Mouse (Mus musculus): Measurements from ENCODE around the gene Larp6.

The Larp6 gene

DNA sequence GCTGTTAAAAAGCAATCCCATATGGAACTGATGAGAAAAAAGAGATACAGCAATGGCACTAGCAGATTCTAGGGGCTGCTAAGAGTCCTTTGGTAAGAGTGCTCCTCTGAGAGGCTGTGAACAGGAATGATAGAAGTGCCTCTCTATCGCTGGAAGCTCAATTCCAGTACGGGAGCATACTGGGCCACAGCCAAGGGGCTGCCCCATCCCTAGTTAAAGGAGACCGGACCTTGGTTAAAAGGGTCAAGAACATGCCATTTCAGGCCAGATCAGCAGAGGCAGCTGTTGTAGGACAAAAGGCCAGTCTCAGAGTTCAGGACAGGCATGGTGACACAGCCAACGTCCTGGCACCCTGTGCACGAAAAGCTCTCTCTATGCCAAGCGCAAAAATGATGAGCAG is 1.4 kb downstream of the Larp6 start:
- DNase-seq (ENCODE audit: low read depth, low spot score): no peak

DNA sequence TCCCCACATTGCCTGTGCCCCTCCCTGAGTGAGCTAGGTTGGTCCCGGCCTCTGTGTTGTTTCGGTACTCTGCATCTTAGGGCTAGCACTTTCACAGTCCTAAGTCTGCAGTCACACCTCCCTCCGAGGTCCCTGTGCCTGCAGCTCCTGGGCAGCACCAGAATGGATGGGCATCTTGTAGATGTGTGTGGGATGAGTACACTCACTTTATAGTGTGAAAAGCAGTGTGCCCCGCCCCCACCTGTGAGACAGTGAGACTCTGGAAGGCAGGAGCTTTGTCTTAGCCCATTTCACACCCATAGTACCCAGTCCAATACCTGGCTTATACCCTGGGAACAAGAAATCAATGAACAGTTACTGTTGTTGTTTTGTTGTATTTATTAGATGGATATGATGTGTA is 2.5 kb downstream of the Larp6 start:
- DNase-seq (ENCODE audit: low read depth, low spot score): no peak

DNA sequence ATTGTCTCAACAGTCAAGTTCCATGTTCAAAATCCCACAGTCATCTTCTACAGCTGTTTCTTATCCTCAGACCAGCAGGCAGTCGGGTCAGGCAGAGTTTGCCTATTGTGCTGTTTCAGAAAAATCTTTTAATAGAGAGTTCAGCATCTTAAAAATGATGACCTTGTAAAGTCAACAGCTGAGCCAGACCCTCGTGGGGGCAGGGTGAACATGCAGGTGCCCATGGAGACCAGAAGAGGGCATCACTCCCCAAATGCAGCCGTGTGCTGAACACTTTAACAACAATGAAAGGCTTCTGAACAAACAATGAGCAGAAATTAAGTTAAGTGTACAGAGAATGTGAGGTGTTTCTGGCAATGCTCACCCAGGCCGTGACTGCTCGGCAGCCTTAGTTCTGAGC is 3.0 kb downstream of the Larp6 start:
- DNase-seq (ENCODE audit: low read depth, low spot score): peak; percentile 21

DNA sequence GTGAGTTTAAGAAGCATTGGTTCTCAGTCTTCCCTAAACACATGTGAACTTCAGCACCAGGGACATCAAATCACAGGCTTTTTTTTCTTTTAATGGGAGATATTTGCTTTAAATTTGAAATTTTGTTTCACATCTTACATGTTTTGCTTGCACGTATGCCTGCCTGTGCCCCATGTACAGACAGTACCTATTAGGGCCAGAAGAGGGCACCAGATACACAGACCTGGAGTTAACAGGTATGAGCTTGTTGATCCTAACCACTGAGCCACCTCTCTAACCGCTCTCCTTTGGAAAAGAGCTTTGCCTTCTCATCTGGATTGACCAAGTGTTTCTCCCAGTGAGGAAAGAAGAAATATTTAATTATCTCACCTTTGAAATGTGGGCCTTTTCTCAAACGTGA is 5.5 kb downstream of the Larp6 start:
- peak; percentile 68 for DNase-seq (ENCODE audit: low read depth, low spot score)

DNA sequence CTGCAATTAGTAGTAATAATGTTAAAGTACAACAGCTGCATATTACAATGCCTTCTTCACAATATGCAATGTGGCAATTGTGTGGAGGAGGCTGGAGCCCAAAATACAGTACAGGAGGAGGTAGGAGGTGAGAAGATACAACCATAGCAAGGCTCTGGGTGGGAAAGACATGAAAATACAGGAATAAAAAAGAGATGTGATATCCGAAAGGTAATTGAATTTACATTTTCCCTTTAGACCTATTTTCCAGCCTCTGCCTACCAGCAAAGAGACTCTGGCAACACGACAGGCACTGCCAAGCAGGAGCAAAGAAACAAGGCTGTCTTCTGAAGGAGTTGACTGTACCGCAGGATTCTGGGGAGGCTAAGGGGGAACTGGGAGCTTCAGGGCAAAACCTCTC is 6.9 kb downstream of the Larp6 start:
- no peak for DNase-seq (ENCODE audit: low read depth, low spot score)

DNA sequence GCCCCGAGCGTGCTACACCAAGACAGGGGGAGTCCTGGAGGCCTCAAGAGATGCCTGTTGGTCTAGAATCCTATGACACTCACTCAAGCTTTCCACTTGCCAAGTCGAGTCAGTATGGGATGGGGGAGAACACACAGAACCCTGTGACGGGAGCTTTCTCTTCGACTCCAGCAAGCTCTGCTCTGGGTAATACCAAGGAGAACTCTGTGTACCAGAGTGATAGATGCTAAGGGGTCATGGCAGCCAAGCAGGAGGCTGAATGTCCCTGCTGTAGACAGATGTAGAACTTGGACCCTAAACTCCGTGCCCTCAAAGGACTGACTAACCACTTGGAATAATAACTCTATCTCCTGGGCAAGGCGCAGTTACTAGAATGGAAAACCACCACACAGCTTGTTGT is 12.2 kb downstream of the Larp6 start:
- DNase-seq (ENCODE audit: low read depth, low spot score): no peak

DNA sequence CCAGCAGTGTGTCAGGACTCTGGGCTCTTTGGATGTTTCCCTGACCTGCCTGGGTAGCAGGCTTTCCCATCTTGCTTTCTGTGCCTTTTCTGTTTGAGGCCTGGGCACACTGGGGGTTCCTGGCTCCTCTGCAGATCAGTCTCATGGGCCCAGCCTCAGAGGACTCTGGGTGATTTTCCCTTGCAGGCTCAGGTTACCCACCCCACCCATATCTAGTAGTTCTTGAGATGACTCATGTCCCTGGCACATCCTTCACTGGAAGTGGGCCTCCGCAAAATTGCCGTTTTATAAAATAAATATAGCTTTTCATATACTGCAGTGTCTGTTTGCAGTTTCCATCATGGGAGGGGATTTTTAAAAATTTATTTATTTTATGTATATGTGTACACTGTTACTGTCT is 21.5 kb downstream of the Larp6 start:
- no peak for DNase-seq (ENCODE audit: low read depth, low spot score)

DNA sequence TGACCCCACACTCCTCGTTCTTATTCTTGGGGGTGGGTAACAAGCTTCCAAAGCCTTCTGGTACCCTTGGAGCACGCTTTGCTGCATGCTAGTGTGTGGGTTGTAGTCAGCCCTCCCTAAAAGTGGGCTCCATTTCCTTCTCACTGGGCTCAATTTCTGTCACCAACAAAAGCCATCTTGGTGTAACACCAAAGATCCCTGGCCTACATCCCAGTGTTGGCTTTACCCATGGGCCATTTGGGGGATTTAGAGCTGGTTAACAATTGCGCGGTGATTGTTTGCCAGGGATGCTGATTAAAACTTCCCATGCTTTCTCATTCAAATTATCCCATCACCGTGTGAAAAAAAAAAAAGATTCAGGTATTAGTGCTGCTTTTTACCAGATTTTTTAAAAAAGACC is 26.3 kb downstream of the Larp6 start:
- no peak for DNase-seq (ENCODE audit: low read depth, low spot score)

DNA sequence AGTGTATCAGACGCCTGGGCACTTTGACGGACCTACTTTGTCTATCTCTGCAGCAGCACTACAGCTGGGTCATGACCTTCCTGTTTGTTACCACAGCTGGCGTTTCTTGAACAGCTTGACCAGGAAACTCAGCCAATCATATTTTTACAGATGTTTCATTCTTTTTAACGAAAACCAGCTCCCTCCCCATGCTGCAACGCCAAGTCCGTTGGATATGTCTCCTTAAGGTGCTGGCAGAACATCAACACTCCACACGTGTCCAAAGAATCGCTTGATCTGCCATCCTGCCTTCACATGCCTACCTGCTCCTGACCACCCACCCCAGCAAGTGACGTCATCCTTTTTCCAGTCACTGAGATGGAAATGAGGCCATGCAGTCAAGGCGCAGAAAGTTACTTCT is 28.6 kb downstream of the Larp6 start:
- no peak for DNase-seq (ENCODE audit: low read depth, low spot score)

DNA sequence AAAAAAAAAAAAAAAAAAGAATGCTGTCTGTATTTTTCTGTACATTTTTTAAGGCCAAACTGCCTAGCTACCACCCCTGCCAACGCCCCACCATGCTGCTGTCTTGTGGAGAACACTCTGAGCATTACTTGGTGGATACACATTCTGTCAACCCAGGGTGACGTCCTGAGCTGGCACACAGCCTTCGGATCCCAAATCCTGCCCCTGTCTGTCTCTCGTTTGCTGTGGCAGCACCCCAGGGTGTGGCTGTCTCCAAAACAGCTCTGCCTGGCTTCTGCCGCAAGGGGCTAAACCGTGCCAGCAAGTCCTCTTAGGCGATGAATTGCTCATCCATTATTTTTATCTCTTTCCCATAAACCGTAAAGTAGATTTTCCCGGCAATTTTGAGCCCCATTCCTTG is 29.7 kb downstream of the Larp6 start:
- DNase-seq (ENCODE audit: low read depth, low spot score): no peak

DNA sequence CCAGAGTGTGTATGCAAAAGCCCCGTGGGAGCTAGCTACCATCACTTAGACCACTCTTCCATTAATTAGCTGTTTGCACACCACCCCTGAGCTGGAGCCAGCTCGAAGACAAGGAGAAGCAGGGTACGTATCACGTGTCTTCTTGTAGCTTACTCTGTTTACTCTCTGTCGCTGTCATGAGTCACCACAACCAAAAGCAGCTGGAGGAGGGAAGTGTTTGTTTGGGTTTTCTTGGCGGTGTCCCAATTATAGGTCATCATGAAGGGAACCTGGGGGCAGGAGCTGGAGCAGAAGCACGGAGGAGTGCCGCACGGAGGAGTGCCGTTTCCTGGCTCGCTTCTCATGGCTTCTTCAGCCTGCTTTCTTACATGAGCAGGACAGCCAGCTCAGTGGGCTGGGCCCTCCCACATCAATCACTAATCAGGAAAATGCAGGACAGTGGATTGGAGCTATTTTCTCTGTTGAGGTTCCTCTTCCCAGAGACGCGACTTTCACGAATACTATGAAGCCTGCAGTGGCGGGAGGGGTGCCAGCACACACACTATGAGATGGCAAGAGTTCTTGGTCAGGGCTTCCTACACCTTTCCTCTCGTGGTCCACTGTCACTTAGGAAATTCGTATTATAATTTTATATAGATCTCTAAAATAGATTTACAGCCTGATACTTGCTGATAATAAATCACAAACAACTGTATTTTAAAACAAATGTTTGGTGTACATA is 30.6 kb downstream of the Larp6 start:
- DNase-seq (ENCODE audit: low read depth, low spot score): no peak

DNA sequence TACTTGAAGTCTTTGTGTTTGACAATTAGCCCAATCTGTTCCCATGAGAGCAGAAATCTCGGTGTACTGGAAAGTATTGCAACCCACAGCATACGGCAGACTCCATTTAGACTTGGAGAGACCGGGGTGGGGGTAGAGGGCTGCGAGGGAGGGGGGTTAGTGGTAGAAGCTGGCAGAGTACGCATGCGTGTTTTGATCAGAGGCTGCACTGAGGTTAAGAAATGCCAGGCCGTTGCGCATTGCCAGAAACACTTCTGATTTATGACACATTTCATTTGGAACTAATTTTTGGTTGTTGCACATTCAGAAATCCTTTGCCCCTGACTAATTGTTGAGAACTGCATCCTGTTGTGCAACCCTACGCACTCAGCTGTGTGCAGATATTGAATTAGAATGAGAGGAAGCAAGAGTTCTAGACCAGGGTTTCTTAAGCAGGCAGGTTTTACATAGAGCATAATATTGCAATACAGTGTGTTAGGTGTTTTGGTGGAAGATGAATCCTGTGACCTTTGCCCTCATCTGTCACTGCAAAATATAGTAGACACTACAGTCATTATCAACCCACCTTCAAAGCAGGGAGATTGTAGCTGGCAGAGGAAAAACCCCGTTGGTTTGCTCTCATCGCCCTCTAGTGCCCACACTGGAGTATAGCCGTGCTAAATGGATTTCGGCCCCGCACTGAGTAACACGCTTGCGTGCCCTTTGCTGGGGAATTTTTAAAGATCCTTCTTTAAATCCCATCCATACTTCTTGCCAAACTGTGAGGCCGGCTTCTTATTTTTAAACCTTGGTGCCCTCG is 31.6 kb downstream of the Larp6 start:
- peak; percentile 53 for DNase-seq (ENCODE audit: low read depth, low spot score)

DNA sequence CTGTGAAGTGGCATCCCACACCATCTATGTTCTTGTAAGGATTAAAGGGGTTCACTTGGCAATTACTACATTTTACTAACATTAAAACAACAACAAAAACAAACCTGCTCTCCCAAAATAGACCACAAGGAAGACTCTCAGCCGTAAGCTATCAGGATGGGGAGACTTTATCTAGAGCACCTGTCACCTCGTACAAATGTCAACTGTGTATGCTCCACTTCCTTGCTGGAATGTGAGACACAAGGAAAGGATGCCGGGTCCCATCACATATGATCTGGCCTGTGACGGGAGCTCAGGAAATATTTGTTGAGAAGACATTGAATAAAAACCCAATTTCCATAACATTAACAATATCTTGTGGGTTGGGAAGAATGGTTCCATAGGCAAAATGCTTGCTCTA is 32.2 kb downstream of the Larp6 start:
- DNase-seq (ENCODE audit: low read depth, low spot score): no peak

DNA sequence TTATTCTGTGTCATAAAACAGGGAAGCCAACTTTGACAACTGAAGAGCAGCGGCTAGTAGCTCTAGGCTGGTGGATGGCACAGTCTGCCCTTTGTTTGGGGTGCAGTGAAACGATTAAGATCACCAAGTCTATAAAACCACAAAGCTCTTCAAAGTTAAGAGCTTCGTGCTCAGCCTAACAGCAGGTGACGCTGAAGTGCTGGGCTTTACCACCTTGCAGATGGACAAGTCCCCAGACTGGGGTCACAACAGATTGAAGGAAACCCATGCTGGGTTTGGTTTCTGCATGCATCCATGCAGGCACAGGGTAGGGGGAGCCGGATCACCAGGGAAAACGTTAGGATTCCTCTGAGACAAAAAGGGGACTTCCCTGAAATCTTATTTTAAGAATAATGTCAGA is 33.8 kb downstream of the Larp6 start:
- no peak for DNase-seq (ENCODE audit: low read depth, low spot score)

DNA sequence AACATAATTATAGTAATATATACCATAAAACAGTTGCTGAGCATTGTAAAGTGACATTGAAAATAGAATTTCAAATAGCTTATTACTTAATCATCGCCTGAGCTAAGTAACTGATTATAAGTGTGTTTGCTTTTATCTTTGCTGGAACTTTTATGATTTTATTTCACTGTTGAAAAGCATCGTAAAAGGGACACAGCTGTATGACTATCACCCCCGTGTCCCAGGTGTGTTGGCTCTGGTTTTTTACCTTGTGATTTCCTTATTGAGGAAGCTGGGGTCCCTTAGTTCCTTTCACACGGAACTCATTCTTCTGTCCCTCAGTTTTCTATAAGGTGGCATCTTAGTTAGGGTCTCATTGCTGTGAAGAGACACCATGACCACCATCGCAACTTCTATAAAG is 34.9 kb downstream of the Larp6 start:
- DNase-seq (ENCODE audit: low read depth, low spot score): no peak

DNA sequence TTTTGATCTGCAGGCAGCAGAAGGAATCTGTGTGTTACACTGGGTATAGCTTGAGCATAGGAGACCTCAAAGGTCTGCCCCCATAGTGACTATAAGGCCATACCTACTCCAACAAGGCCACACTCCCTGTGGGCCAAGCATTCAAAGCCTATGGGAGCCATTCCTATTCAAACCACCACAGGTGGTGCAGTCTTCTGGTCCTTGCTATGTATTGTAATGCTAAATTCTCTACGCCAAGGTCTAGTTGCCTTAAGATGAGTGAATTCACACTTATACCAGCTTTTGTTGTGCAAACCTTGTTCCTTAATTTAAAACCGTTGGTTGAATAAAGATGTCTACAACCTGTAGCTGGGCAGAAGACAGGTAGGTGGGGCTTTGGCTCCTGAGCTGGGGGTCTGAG is 35.4 kb downstream of the Larp6 start:
- DNase-seq (ENCODE audit: low read depth, low spot score): peak; percentile 76

DNA sequence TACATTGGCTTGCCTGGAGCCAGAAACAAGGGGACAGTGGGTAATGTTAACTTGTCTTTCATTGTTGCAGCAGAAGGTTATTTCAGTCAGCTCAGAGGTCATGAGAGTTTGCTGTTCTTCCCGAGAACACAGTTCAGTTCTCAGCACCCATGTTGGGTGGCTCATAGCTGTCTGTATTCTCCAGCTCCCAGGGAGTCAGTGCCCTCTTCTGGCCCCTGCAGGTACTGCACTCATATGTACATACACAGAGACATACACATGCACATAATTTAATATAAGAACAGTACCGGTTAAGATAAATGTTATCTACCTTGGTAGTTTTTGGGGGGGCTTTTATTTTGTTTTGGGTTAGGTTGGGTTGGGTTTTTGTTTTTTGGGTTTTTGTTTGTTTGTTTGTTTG is 36.3 kb downstream of the Larp6 start:
- peak; percentile 65 for DNase-seq (ENCODE audit: low read depth, low spot score)

DNA sequence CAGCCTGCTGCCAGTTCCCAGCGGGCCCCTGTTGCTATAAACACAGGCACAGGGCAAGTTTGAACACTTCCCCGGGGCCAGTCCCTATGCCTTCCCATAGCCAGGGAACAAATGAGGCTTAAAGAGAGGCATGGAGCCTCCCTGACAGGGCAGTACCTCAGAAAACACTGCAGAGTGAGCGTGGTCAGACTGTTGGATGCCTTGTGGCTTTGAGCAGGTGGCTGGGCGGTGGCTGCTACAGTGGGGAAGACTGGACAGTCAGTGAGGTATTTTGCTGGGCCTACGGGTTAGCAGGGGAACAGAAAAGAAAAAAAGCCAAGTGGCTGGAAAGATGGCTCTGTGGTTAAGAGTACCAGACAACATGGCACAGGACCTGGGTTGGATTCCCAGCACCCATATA is 38.3 kb downstream of the Larp6 start:
- DNase-seq (ENCODE audit: low read depth, low spot score): no peak

DNA sequence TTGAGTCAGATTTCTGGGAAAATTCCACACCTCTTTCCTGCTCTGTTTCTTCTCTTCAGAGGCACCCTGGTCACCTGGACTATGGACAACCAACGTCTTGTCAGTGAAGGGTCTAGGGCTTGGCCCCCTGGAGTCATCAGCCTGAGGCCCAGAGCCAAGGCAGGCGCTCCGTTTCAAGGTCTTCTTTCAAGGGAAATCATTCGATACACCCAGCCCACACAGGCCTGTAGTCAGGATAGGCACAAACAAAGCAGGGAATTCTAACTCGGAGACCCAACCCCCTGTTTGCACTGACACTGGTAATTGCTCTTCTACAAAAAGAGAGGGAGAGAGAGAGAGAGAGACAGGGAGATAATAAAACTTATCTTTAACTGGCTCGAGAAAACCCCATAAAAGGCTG is 39.2 kb downstream of the Larp6 start:
- DNase-seq (ENCODE audit: low read depth, low spot score): no peak

DNA sequence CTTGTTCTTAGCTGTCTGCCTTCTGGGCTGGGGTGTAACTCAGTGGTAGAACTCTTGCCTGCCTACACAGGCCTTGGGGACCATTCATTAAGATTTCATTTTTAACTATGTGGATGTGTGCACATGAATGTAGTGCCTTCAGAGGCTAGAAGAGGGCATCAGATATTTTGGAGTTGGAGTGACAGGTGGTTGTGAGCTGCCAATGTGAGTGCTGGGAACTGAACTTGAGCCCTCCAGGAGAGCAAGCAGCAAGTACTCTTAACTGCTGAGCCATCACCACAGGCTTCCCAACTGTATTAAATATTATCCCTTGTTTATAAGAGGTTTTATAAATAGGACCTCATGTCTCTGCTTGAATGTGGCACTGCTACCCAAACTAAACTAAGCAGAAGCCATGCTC is 39.8 kb downstream of the Larp6 start:
- no peak for DNase-seq (ENCODE audit: low read depth, low spot score)

DNA sequence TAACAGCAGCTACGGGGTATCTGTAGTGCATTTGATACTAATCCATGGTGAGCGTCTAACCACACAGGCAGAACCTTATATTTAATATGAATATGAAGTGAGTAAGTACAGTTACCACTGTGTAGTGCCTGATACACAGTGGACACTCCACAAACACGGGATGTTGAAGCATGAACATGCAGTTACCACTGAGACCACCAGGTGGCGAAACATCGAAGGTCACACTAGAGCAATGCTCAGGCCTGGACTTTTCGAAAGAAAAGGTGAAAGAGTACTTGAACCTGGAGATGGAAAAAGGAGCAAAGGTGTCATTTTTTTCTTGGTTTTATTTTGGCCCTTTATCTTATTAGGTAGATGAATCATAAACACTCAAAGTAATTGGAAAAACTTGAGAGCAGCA is 43.5 kb downstream of the Larp6 start:
- DNase-seq (ENCODE audit: low read depth, low spot score): peak; percentile 62

DNA sequence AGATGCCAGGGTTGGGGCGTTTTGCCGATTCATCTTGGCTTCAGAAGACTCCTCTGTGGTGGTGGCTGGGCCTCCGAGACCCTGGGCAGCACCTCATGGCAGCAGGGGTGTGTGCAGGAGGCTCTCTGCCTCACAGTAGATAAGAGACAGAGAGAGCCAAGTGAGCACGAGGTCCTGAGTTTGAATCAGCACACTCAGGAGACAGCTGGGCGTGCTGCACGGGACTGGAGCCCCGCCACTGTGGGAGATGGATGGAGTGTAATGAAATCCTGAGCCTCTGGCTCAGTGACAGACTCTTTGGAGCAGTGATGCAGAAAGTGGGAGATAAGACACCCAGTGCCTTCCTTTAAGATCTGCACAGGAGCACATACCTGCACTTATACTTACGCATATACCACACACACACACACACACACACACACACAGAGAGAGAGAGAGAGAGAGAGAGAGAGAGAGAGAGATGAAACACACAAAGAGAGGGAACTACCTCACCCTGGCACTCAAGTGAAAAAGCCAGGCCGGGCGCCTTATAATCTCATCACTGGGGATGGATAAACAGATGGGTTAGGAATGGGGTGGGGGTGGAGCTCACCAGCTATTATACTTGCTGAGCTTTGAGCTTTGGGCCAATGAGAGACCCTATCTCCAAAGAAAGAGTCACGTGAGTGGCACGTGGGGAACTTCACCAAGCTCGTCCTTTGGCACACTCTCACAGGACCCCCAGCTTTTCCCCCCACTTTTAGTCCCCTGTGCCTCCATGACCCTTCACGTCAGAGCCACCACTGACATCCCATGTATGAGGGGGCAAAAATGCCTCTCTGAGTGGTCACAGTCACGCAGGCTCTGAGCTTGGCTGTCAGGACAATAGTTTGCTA is 44.3 kb downstream of the Larp6 start:
- DNase-seq (ENCODE audit: low read depth, low spot score): no peak
